Mouse (Mus musculus): ENCODE data around the gene Tmc4. TPM values are rescaled to one million over a fixed set of nuclear protein-coding genes. Genes with fewer than 3 reads are reported as not detected.

Gene Tmc4
- polyA plus RNA-seq, 1 experiment: 1.2 TPM

- no peaks in the 10 kb centered on the region for H3K79me2 ChIP-seq (ENCODE audit: control insufficient read depth, insufficient read depth)
- TF ChIP-seq MYOG (IDR thresholded peaks at IDR 0.05; ENCODE audit: control insufficient read depth in 1 of 3, insufficient read depth in 1 of 3, insufficient read length in 2 of 3, low read depth in 2 of 3): no peak
- no peak for TF ChIP-seq REST (IDR thresholded peaks at IDR 0.05; ENCODE audit: insufficient read depth, insufficient read length)
- TF ChIP-seq TCF12 (IDR thresholded peaks at IDR 0.05; ENCODE audit: insufficient read depth, poor library complexity, severe bottlenecking): no peak
- no peak for TF ChIP-seq MYOD1 (IDR thresholded peaks at IDR 0.05; ENCODE audit: control insufficient read depth in 1 of 3, insufficient read length in 2 of 3, low read depth in 2 of 3)
- TF ChIP-seq POLR2AphosphoS2 (IDR thresholded peaks at IDR 0.05; ENCODE audit: insufficient read length, low read depth): no peak
- no peak for TF ChIP-seq MAX (IDR thresholded peaks at IDR 0.05; ENCODE audit: low read depth)
- no peak for TF ChIP-seq E2F4 (IDR thresholded peaks at IDR 0.05; ENCODE audit: insufficient read depth)
- no peak for TF ChIP-seq SRF (IDR thresholded peaks at IDR 0.05; ENCODE audit: control insufficient read depth, insufficient read length, low read depth)
- no peak for TF ChIP-seq TCF3 (IDR thresholded peaks at IDR 0.05; ENCODE audit: insufficient read length, low read depth)
- TF ChIP-seq CEBPB (IDR thresholded peaks at IDR 0.05; ENCODE audit: insufficient read depth, poor library complexity, severe bottlenecking): no peak
- no peaks in the 10 kb centered on the region for H3K36me3 ChIP-seq (ENCODE audit: control insufficient read depth, insufficient read depth)
- no peak overlapping the region for H3ac ChIP-seq (ENCODE audit: control insufficient read depth, insufficient read length)
- H3K4me3 ChIP-seq: no peak overlapping the region
- no peak overlapping the region for H3K4me2 ChIP-seq (ENCODE audit: low read depth)
- no peaks in the 10 kb centered on the region for H3K27me3 ChIP-seq (ENCODE audit: control insufficient read depth, insufficient read depth, insufficient read length)
These were observed 982 bp downstream of the Tmc4 start for GRCm38 (mm10) chr7:3676371-3676770.

DNA sequence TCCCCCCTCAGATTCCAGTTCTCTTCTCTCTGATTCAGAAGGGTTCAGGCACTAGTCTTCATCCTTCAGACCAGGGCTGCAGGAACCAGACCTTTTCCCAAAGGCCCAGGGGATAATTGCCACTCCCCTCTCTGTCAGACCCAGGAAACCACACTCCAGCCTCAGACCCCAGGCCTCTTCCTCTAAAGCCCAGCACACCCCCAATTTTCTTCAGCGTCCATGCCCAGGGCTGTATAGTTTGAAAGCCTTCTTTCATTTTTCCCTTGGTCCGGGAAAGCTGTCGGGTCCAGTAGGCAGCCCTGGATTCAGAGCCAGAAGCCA, 2.2 kb downstream of the Tmc4 start:
- Histone ChIP-seq H3K36me3 (ENCODE audit: control insufficient read depth, insufficient read depth) (no peaks in the 10 kb centered on the region), H3K79me2 (ENCODE audit: control insufficient read depth, insufficient read depth) (no peaks in the 10 kb centered on the region), H3K4me2 (ENCODE audit: low read depth) (no peak overlapping the region), H3ac (ENCODE audit: control insufficient read depth, insufficient read length) (no peak overlapping the region), H3K27me3 (ENCODE audit: control insufficient read depth, insufficient read depth, insufficient read length) (no peaks in the 10 kb centered on the region), H3K4me3 (no peak overlapping the region)
- TF ChIP-seq TCF12 (IDR thresholded peaks at IDR 0.05; ENCODE audit: insufficient read depth, poor library complexity, severe bottlenecking) (no peak), POLR2AphosphoS2 (IDR thresholded peaks at IDR 0.05; ENCODE audit: insufficient read length, low read depth) (no peak), REST (IDR thresholded peaks at IDR 0.05; ENCODE audit: insufficient read depth, insufficient read length) (no peak), TCF3 (IDR thresholded peaks at IDR 0.05; ENCODE audit: insufficient read length, low read depth) (no peak), POLR2A (IDR thresholded peaks at IDR 0.05; ENCODE audit: insufficient read length, low read depth) (no peak), MYOD1 (IDR thresholded peaks at IDR 0.05; ENCODE audit: control insufficient read depth in 1 of 3, insufficient read length in 2 of 3, low read depth in 2 of 3) (no peak), E2F4 (IDR thresholded peaks at IDR 0.05; ENCODE audit: insufficient read depth) (no peak), MAX (IDR thresholded peaks at IDR 0.05; ENCODE audit: low read depth) (no peak), MYOG (IDR thresholded peaks at IDR 0.05; ENCODE audit: control insufficient read depth in 1 of 3, insufficient read depth in 1 of 3, insufficient read length in 2 of 3, low read depth in 2 of 3) (no peak), SRF (IDR thresholded peaks at IDR 0.05; ENCODE audit: control insufficient read depth, insufficient read length, low read depth) (no peak), CEBPB (IDR thresholded peaks at IDR 0.05; ENCODE audit: insufficient read depth, poor library complexity, severe bottlenecking) (no peak), USF1 (IDR thresholded peaks at IDR 0.05; ENCODE audit: low read depth) (no peak)

- Histone ChIP-seq H3ac (ENCODE audit: control insufficient read depth, insufficient read length) (no peak overlapping the region), H3K27me3 (ENCODE audit: control insufficient read depth, insufficient read depth, insufficient read length) (no peaks in the 10 kb centered on the region), H3K4me2 (ENCODE audit: low read depth) (no peak overlapping the region), H3K79me2 (ENCODE audit: control insufficient read depth, insufficient read depth) (no peaks in the 10 kb centered on the region), H3K36me3 (ENCODE audit: control insufficient read depth, insufficient read depth) (no peaks in the 10 kb centered on the region), H3K4me3 (no peak overlapping the region)
- TF ChIP-seq E2F4 (IDR thresholded peaks at IDR 0.05; ENCODE audit: insufficient read depth) (no peak), POLR2AphosphoS2 (IDR thresholded peaks at IDR 0.05; ENCODE audit: insufficient read length, low read depth) (no peak), TCF12 (IDR thresholded peaks at IDR 0.05; ENCODE audit: insufficient read depth, poor library complexity, severe bottlenecking) (no peak)
These were observed 2.7 kb downstream of the Tmc4 start for GRCm38 (mm10) chr7:3674507-3675227.

DNA sequence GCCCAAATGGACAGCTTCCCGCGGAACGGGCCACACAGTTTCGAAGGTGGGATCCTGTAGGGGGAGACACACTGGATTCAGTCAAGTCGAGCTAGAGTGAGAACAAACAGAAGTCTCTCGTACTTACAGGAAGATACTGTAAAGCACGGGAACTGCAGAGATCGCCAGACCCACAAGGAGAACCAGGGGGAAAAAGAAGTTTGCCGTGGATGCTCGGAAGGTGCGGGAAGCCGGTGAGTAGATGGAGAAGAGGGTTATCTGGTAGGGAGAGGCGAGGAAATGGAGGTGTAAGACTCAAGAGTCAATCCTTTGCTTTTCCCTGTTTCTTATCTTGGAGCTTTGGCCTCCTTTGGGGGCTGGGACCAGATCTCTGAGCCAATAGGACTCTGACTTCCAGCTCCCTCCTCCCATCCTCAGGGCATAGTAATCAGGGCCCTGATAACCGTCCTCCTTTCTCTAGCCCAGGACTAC, 10.4 kb downstream of the Tmc4 start:
- Histone ChIP-seq H3K36me3 (ENCODE audit: control insufficient read depth, insufficient read depth) (peaks cover 9% of the 10 kb centered on the region), H3K27me3 (ENCODE audit: control insufficient read depth, insufficient read depth, insufficient read length) (no peaks in the 10 kb centered on the region), H3K4me2 (ENCODE audit: low read depth) (no peak overlapping the region), H3K79me2 (ENCODE audit: control insufficient read depth, insufficient read depth) (peaks cover 13% of the 10 kb centered on the region), H3ac (ENCODE audit: control insufficient read depth, insufficient read length) (no peak overlapping the region), H3K4me3 (no peak overlapping the region)
- TF ChIP-seq E2F4 (IDR thresholded peaks at IDR 0.05; ENCODE audit: insufficient read depth) (no peak), SRF (IDR thresholded peaks at IDR 0.05; ENCODE audit: control insufficient read depth, insufficient read length, low read depth) (no peak), MYOD1 (IDR thresholded peaks at IDR 0.05; ENCODE audit: control insufficient read depth in 1 of 3, insufficient read length in 2 of 3, low read depth in 2 of 3) (no peak)

DNA sequence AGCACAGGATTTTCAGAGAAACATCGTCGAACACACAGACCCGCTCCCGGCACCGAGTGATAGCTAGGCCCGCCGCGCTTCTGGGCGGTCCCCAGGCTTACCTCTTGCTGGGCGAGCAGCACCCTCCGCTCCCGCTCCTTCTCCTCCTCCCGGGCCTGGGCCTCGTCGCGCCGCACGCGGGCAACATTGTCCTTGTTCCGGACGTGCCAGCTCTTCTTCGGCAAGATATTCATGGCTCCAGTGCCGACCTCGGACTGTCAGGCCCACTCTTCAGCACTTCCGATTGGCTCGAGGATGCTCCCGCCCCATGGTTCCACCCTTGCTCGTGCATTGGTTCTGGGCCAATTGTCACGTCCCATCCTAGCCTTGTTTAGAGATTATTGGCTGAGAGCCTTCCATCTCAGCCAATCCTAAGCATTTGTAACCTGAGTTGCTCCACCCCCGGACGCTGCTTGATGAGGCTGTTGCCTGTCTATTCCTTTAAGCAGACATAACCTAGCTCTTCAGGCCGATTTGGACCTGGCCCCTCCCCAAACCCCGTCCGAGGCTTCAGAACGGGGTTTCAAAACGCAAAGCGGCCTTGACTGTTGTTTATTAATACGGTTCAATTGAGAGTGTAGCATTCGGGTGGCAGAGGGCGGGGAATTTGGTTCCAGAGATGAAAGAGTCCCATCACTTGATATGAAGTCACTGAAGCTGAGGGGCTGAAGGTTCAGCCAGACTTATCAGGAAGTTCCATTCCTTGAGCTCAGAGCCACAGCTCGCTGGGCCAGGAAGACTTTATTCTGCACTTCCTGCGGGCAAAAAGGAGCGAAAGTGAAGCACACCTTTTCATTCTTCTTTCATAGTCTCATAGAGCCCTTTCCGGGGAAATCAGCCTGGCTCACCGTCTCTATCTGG, 11.9 kb downstream of the Tmc4 start, which contains the start of gene Leng1:
Leng1 (minus strand) TSS at position 626 of the 900 bp plus-strand sequence.
- Histone ChIP-seq H3K36me3 (ENCODE audit: control insufficient read depth, insufficient read depth) (peaks cover 15% of the 10 kb centered on the region), H3ac (ENCODE audit: control insufficient read depth, insufficient read length) (peak within 1 kb of the TSS; percentile 3), H3K4me2 (ENCODE audit: low read depth) (peak within 1 kb of the TSS; percentile 90), H3K79me2 (ENCODE audit: control insufficient read depth, insufficient read depth) (peaks cover 13% of the 10 kb centered on the region), H3K27me3 (ENCODE audit: control insufficient read depth, insufficient read depth, insufficient read length) (no peaks in the 10 kb centered on the region), H3K4me3 (peak within 1 kb of the TSS; percentile 45)
- TF ChIP-seq USF1 (IDR thresholded peaks at IDR 0.05; ENCODE audit: low read depth): no peak
- peak; percentile 50 for TF ChIP-seq SRF (IDR thresholded peaks at IDR 0.05; ENCODE audit: control insufficient read depth, insufficient read length, low read depth)
- peak; percentile 97 for TF ChIP-seq POLR2AphosphoS2 (IDR thresholded peaks at IDR 0.05; ENCODE audit: insufficient read length, low read depth)
- TF ChIP-seq POLR2A (IDR thresholded peaks at IDR 0.05; ENCODE audit: insufficient read length, low read depth): peak; percentile 95

All from myocyte (in vitro differentiated cells).